Mouse (Mus musculus) cerebellum, adult 18-20 months (tissue): ENCODE measurements around the gene Hpn.

Experiments
- DNase-seq, 2 experiments: peaks; one replicate each; pipeline ENCODE4 v3.0.0; 2021

The Hpn gene

DNA sequence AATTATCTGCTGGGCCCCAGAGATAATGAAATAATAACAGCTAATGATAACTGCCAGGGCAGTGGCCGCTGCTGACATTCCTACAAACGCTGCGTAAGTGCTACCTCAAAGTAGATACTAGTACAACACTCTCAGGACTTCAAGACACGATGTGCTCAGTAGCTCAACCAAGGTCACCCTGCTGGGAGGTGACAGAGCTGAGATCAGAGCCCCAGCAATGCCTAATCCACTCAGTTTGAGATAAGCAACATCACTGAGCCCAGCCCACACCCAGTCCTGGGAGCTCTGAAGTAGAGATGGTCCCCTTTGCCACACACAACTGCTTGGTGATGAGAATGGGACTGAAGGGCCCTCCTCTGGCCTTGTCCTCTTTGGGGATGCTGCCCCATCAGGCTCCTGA lies 25.2 kb upstream of the Hpn start:
- no peak for DNase-seq

DNA sequence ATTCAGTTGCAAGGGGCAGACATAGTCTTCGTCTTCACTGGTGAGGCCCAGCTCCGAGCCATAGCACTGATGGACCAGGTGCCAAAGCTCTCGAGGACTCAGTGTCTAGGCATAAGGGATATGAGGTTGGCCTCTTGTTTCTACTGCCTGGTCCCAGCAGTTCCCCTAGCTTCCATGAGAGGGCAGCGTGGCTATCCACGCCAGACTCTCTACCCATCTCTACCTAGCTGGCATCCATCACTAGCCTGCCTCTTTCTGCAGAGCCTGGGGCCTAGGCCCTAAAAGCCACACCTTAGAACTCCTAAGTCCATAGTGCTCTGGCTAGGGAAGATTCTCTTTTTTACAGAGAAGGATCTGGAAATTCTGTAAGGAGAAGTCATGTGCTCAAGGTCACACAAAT lies 24.7 kb upstream of the Hpn start:
- peak; percentile 79 to 80 for DNase-seq

DNA sequence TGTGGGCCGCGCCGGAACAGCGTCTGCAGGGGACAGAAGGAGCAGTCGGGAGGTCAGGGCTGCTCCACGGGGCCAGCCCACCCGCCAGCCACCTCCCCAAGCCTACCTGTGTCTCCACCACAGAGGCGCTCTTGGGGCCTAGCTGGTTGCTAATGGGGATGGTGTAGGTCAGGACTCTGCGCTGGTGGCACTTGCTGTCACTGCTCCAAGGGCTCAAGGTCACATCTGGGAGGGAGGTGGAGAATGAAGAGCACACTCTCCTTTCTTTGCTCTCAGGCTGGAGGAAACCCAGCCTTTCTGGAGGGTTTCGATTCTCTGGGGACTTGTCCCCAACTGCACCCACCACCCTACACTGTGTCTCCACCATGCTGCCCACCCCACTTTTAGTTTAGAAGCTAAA lies 20.6 kb upstream of the Hpn start:
- DNase-seq = no peak

DNA sequence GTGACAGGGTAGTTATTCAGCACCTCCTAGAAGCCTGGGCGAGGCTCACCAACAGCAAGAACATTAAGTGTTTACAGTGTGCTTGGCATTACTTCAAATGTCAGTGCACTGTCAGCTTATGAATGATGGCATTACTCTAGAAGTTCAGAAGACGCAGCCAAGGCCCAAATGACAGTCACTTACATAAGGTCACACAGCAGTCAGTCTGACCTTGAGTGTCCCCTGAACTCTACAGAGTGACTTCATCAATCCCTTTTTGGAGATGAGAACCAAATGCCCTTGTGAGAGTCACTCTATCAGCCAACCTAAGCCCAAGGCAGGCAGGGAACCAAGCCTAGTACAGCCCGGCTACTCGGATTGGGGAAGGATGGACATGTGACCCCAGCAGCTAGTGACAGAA lies 16.8 kb upstream of the Hpn start:
- DNase-seq = no peak

DNA sequence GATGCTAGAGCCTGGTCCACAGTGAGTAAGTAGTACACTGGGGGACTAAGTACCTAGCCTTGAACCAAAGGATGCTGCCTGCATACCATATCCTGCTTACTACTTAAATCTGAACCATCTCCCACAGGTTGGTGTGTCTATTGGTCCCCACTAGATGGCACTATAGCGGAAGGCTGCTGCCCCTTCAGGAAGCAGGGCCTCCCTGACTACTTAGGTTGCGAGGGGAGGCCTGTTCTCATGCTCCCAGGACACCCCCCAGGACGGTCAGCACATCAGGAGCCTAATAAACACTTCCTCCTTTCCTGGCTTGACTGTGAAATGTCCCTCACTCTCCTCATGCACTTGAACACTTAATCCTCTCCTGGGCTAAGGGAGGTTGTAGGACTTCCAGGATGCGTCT lies 15.8 kb upstream of the Hpn start:
- peak; percentile 70 to 74 for DNase-seq

DNA sequence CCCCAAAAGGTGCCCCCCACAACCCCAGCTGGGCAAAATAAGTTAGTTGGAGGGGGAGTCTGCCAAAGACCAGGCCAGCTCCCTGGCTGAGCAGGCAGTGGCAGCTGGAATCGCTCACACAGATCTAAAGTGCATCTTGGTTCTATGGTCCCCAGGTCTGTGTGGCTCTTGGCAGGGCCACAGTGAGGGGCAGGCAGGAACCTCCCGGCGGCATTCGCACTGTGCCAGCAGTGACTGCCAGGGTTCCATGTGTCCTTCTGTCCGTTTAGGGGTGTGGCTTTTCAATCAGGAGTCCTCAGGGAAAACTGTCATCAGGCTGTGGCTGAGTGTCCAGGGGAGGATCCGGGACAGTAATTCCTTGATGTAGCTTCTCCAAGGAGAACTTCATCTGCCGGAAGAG lies 15.1 kb upstream of the Hpn start:
- DNase-seq = no peak

DNA sequence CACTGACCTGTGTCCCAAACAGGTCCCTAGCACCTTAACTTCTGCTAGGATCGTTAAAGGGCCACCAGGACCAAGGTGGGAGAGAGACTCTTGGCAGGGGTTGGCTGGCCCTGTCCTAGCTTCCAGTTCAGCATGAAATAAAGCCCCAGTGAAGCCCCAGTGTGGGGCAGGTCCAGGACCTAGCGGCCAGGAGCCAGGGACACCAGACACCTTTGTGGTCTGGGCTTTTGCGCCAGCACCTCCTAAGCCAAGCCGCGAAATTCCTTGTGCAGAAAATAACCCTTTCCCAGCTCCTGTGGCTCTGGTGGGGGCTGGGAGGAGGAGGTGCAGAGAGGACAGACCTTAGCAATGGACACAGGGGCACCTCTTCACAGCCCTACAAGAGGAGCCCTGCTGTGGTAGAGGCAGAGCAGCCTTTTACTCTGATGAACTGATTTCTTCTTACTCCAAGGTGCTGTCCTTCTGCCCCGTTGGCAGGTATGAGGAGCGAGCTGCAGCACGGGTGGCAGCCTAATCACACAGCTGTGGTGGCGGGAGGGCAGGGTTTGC lies 13.1 kb upstream of the Hpn start:
- peak in 1 of 2 experiments; percentile 37 for DNase-seq

DNA sequence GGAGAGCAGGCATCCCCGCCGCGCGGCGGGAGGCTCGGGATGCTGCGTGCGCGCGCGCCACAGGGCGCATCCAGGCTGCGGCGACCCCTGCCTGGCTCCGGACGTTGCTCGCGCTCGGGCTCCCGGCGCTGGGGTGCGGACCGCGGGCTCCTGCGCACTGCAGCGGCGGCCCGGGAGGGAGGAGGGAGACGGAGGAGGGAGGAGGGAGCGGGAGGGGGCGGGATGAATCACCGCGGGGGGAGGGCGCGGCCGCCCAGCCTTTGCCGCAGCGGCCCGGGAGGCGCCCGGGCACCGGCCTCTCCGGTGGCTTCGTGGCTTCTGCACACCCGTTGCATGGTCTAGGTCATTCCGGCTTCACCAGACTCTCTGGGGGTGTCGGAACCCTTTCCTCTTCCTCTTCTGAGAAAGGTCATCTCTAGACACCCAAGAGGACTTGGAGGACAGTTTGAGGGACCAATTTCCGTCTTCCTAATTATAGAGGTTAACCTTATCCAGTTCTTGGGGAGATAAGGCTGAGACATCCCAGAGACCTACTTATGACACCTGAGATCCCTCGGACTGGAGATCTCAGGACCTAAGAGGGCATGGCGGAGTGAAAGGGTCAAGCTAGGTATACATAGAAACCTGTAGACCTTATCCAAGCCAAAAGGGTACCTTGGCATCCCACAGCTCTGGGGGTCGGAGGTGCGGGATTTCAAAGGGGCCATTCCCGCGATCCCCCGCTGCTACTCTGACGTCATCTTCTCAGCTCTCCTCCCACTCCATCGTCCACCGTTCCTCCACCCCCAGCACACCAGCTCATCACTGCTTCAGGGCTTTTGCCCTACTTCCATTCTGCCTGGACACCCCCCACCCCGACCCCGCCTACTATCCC lies 12.0 kb upstream of the Hpn start, which contains the start of gene Scn1b:
TSS of gene Scn1b (minus strand) at position 153 of the 874 bp plus-strand sequence.
- peak; percentile 80 to 88 for DNase-seq

DNA sequence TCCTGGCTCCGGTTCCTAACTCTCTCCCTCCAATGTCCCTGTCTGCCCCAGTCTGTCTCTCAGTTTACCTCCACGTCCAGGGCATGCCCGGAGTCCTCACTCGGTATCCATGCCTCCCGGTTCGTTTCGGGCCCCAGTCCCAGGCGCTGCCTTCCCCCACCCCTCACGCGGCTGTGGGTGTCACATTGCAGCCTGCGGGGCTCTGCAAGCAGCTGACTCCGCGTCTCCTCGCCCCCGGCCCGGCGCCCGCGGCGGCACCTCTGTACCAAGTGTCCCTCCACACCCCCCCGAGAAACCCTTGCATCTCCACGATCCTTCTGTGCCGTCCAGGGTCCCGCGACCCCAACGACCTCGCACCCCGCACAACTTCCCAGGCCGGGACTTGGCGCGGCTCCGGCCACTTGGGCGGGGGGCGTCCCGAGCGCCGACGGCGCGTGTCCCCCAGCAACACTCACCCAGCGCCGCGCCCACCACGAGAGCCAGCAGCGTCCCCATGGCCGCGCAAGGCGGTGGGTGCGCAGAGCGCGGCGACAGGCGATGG lies 11.2 kb upstream of the Hpn start:
- peak; percentile 61 to 68 for DNase-seq

DNA sequence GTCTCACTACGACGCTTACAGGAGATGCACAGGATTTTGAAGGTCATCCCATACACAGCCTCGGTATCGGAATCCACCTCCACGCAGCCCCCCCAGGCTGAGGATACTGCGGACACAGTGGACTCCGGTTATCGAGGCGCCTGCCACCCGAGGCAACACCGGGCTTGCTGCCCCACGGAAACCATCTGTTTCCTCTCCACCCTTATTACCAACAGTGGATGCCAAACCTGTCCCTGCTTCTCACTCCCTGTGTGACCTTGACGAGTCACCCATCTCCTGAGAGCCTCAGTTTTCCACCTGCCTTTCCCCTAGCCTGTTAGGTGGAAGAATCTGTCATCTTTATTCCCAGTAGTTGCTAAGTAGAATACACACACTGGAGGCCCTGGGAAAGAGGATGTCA lies 10.0 kb upstream of the Hpn start:
- DNase-seq = peak; percentile 85 to 89

DNA sequence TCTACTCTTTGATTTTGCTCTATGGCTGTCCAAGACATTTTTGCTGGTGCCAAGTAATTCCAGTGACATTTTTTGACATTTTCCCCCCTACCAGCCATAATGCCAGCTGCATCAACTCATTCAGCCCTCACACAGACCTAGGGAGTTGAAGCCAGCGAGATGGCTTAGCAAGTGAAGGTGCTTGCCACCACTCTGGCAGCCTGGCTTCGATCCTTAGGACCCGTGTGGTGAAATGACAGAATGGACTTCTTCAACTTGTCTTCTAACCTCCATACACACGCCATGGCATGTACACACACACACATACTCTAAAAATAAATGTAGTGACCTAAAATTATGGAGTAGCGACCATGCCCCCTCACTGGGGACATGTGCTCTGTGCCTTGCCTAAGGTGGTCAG lies 9.3 kb upstream of the Hpn start:
- DNase-seq = peak; percentile 35 to 46

DNA sequence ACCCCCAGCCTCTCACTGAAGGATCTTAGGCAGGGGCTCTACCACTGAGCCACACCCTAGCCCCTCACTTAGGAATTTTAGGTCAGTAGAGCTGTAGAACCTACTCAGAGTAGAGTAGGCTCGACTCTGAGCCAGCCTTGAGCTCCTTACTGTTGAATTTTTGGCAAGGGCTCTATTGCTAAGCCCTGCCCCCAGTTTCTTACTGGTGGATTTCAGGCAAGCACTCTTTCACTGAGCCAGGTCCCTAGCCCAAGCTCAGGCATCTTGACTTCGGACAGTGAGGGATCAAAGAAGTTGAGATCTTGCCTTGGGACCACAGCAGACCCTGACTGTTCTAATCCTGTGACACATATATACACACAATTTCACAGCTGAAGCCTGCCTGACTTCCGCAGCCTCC lies 8.6 kb upstream of the Hpn start:
- DNase-seq = peak; percentile 52 to 59

DNA sequence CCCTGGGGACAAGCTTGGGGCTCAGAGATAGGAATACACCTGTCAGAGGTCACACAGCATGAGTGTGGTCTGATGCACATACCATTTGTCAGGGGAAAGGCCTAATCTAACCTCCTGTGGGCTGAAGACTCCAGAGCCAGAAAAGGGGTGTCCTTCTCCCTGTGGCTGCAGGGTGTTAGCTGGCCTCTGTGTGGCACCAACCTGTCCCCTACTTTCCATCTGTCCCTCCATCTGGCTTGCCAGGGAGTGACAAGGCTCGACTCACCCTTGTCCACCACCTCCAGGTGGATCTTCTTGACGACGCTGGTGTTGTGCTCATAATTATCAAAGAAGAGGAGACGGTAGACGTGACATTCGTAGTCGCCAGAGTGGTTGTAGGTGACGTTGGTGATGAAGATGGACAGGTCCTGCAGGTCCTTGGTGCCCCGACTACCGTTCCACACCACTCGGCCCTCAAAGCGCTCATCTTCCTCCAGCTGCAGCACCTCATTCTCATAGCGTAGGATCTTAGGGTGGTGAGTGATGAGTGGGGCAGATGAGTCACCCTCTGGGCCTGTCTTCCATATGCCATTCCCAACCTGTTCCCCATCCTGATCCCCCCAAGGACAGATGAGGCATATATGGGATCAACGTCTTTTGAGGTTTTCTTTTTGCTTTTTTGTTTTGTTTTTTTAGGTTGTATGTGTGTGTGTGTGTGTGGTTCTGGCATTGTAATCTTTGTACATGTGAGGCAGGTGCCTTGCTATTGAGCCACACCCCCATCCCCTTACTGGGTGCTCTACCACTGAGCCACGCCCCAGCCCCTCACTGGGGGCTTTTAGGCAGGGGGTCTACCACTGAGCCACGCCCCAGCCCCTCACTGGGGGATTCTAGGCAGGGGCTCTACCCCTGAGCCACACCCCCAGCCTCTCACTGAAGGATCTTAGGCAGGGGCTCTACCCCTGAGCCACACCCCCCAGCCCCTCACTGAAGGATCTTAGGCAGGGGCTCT lies 7.8 kb upstream of the Hpn start:
- peak; percentile 87 to 93 for DNase-seq

DNA sequence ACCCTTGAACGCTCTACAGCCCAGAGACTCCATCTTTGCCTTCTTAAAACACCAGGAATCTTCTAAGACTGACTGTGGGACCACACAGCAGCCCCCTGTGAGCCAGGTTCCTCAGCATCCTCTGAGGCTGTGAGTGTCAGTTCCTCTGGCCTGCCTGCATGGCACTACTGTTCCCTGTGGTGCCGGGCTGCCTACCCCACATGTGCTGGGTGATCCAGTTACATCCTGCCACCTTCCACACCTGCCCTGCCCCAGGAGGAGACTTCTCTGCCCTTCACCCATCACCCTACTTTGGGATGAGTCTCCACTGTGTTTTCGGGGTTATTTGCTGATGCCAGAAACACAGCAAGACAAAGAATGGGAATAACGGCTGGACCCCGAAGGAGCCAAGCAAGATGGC lies 4.5 kb upstream of the Hpn start:
- no peak for DNase-seq

DNA sequence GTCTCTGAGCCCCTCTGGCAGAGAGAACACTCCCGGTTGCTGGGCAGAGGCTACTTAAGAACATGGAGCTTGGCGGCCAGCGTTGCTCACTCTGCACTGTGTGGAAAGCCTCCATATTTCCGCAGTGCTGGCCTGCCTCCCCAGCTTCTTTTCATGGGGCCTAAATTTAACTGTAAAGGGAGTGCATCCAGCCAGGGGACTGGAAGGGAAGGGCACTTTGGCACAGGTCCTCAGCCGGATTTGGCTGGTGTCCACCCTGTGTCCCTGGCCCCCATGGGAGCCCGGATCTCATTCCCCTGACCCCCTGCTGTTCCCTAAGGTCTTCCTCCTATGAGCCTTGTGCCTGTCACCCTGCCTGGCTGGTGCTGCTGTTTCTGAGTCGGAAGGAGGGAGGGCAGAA lies 3.4 kb upstream of the Hpn start:
- DNase-seq = peak; percentile 70 to 75

DNA sequence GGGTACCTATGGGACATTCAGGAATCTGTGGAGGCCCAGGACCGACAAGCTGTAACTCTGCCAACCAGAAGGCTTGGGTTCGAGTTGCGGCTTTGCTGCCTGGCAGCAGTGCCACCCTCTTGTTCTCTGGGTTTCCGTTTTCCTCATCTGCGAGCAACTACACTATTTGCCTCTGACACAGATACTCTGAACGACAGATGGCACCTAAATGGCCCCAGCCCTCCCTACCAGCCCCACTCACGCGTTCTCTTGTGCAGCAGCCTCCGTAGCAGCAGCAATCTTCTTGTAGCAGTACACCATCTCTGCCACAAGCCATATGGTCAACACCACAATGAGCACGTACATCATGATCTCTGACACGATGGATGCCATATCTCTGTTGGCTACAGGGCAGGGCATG lies 2.4 kb upstream of the Hpn start:
- DNase-seq = peak; percentile 62 to 65

DNA sequence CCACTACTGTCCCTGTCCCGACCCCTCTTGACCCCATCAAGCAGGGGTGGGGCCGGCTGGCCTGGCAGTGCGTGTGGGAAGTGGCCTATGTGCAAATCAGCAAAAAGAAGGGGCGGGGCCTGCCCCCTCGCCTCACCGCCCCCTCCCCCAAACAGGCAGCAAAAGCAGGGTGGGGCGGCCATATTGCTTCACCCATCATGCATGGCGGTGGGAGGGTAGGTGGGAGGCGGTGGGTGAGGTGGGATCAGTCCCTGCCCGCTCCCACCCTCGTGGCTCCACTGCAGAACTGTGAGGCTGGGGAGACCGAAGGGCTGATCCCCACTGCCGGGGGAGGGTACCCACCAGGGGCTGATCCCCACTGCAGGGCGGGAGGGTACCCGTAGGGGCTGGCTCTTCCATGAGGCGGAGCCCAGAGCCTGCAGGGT lies 1.6 kb upstream of the Hpn start:
- peak in 1 of 2 experiments; percentile 35 for DNase-seq

DNA sequence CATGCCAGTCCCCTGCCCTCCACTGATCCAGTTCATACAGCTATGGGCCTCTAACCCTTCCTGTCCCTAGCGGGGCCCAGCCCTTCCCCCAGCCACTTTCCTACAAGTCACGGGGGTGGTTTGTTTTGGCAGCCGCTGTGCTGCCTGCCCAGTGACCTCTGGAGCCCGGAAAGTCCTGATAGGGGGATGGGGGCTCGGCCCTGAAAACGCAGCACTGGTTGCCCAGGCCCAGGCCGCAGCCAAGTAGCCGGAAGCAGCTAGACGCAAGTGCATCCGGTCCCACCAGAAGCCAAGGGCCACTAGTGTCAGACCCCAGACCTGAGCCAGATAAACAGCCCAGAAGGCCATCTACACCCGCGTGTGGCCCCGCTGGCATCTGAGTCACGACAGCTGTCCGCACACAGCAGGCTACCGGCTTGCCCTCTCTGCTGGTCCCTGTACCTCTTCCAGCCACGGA lies 525 bp upstream of the Hpn start:
- peak; percentile 71 to 73 for DNase-seq

DNA sequence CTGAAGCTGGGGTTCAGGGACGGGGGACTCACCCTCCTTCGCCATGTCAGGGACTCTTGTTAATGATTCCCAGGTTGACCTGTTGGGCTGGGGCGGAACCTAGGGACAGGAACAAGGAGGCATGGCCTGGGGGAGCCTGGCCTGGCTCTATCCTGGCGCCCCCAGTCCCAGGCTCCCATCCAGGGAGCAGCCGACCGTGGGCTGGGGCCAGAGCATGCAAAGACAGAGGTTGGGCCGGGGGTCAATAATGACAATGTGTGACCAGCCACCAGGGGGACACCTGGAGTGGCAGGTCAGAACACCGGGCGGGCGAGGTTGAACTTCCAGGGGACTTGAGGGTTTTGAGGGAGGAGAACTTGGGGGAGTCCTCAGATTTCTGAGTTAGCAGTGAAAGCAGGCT lies 444 bp downstream of the Hpn start:
- no peak for DNase-seq

DNA sequence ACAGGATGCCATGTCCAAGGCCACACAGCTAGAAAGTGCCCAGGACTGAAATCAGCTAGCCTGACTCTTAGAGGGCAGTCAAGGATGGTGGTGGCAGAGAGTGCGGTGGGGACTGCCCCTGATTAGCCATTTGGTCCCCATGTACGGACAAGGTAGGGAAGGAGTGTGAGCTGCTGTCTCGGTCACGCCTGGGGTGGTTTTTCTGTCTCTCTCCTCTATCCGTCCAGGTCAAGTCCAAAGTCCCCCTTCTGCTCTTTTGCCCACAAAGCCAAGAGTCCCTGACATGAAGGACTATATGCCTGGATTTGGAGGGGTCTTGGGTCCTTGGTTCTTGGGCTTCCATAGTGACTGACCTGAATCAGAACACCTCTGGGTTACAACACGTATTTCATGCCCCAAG lies 1.3 kb downstream of the Hpn start:
- DNase-seq = no peak

DNA sequence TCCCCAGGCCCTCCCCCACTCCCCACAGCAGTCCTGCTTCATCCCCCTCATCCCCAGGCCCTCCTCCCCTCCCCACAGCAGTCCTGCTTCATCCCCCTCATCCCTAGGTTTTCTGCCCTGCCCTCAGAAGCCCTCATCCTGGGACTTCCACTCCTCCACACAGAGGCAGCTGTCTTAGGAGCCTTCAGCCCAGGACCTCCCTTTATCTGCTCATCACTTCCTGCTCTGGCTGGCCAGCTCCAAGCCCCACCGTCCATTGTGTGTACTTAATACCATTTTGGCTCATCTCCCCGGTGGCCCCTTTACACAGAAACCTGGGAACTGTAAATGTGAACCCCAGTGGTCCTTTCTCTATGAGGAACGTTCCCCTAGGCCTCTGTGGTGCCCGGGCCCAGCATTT lies 3.1 kb downstream of the Hpn start:
- no peak for DNase-seq

DNA sequence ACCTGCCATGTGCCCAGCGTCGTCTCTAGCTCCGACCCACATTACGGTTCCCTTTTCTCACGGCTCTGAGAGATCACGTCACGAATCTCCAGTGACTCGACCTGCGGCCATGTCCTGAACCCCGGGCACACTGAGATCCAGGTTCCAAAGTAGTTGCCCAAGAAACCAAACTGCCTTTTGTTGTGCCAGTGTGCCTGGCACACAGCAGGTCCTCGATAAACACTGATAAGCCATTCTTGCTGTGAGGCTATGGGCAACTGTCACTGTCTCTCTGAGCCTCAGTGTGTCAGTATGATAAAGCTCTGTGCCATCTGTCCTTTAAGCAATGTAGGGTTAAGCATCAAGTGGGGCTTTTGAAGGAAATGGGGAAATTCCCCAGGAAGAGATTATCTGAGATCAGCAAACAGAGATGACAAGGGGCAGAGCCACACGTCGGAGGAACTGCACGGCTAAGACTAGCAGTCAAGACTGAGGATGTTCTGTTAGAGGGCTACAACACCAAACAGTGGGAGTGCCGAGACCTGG lies 4.2 kb downstream of the Hpn start:
- DNase-seq = no peak

DNA sequence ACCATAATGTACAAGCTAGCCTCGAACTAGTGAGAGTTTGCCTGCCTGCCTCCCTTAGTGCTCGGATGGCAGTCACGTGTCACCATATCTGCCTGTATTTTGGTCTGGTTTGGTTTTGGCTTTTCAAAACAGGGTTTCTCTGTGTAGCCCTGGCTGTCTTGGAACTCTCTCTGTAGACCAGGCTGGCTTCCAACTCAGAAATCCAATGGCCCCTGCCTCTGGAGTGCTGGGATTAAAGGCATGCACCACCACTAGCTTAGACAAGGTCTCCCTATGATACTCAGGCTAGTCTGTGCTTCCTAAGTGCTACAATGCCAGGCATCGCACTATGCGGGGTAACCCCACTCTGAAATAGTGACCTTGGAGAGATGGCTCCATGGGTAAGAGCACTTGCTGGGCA lies 5.3 kb downstream of the Hpn start:
- no peak for DNase-seq
